Mouse (Mus musculus): ENCODE results near the gene Ubn2. TPM values are rescaled to one million over a fixed set of nuclear protein-coding genes. Genes with fewer than 3 reads are reported as not detected.
A peak's percentile ranks its signal among the peaks of the same experiment; 100 is the strongest.
"Not testable (repeated sequence)": the region's sequence is repeated elsewhere in the genome, so short reads cannot be mapped to it uniquely, and the experiment has no call there.

The Ubn2 gene
- polyA plus RNA-seq, 1 experiment = 2.3 TPM

DNA sequence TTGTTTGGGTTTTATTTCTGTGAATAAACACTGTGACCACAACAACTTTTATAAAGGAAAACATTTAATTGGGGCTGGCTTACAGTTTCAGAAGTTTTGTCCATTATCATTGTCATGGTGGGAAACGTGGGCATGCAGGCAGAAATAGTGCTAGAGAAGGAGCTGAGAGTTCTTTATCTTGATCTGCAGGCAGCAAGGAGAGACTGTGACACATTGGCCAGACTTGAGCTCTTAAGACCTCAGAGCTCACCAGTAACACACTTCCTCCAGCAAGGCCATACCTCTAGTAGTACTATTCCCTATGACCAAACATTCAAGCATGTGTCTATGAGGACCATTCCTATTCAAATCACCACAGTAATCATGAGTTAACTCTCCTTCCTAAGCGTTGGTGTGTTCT lies 14.5 kb downstream of the Ubn2 start:
- TF ChIP-seq CEBPB (IDR thresholded peaks at IDR 0.05; ENCODE audit: insufficient read depth, poor library complexity, severe bottlenecking) = no peak
- no peak for TF ChIP-seq POLR2AphosphoS2 (IDR thresholded peaks at IDR 0.05; ENCODE audit: insufficient read length, low read depth)
- no peak for TF ChIP-seq POLR2A (IDR thresholded peaks at IDR 0.05; ENCODE audit: insufficient read length, low read depth)
- no peak for TF ChIP-seq TCF3 (IDR thresholded peaks at IDR 0.05; ENCODE audit: insufficient read length, low read depth)
- TF ChIP-seq USF1 (IDR thresholded peaks at IDR 0.05; ENCODE audit: low read depth) = no peak
- TF ChIP-seq SRF (IDR thresholded peaks at IDR 0.05; ENCODE audit: control insufficient read depth, insufficient read length, low read depth) = no peak
- TF ChIP-seq REST (IDR thresholded peaks at IDR 0.05; ENCODE audit: insufficient read depth, insufficient read length) = no peak
- no peak for TF ChIP-seq E2F4 (IDR thresholded peaks at IDR 0.05; ENCODE audit: insufficient read depth)
- TF ChIP-seq MYOG (IDR thresholded peaks at IDR 0.05; ENCODE audit: control insufficient read depth in 1 of 3, insufficient read depth in 1 of 3, insufficient read length in 2 of 3, low read depth in 2 of 3) = no peak
- no peak for TF ChIP-seq MAX (IDR thresholded peaks at IDR 0.05; ENCODE audit: low read depth)
- TF ChIP-seq MYOD1 (IDR thresholded peaks at IDR 0.05; ENCODE audit: control insufficient read depth in 1 of 3, insufficient read length in 2 of 3, low read depth in 2 of 3) = no peak
- TF ChIP-seq TCF12 (IDR thresholded peaks at IDR 0.05; ENCODE audit: insufficient read depth, poor library complexity, severe bottlenecking) = no peak
- H3K27me3 ChIP-seq (ENCODE audit: control insufficient read depth, insufficient read depth, insufficient read length) = no peaks in the 10 kb centered on the region
- H3K4me2 ChIP-seq (ENCODE audit: low read depth) = no peak overlapping the region
- H3K4me3 ChIP-seq = no peak overlapping the region
- H3K36me3 ChIP-seq (ENCODE audit: control insufficient read depth, insufficient read depth) = peaks cover 33% of the 10 kb centered on the region
- no peak overlapping the region for H3ac ChIP-seq (ENCODE audit: control insufficient read depth, insufficient read length)
- H3K79me2 ChIP-seq (ENCODE audit: control insufficient read depth, insufficient read depth) = no peaks in the 10 kb centered on the region

DNA sequence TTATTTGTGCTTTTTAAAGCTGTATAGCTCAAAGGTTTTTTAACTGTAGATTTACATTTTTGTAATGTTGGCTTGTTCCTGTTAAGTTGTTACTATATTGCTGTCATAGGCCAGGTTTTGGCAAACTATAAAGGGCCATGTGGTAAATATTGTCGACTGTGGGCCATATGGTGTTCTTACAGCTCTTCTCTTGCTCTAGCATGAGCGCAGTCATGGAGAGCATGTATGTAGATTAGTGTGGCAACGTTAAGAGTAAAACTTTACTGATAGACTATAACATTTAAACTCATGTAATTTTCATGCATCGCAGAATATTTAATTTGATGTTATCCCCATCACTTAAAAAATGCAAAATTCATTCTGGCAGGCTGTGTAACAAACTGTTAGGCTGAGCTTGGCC lies 19.3 kb downstream of the Ubn2 start:
- H3K36me3 ChIP-seq (ENCODE audit: control insufficient read depth, insufficient read depth) = peaks cover 35% of the 10 kb centered on the region

GRCm38 (mm10) chr6:38456425-38456824 lies 22.7 kb downstream of the Ubn2 start:
- H3K27me3 ChIP-seq (ENCODE audit: control insufficient read depth, insufficient read depth, insufficient read length); H3ac ChIP-seq (ENCODE audit: control insufficient read depth, insufficient read length); H3K4me3 ChIP-seq; H3K79me2 ChIP-seq (ENCODE audit: control insufficient read depth, insufficient read depth); H3K4me2 ChIP-seq (ENCODE audit: low read depth): not testable (repeated sequence)
- H3K36me3 ChIP-seq (ENCODE audit: control insufficient read depth, insufficient read depth) = peaks cover 31% of the 10 kb centered on the region
- TF ChIP-seq MYOG (IDR thresholded peaks at IDR 0.05; ENCODE audit: control insufficient read depth in 1 of 3, insufficient read depth in 1 of 3, insufficient read length in 2 of 3, low read depth in 2 of 3) = peak in 1 of 3 experiments; percentile 19
- peak; percentile 44; the same call in 1 of the 2 replicates for TF ChIP-seq CEBPB (IDR thresholded peaks at IDR 0.05; ENCODE audit: insufficient read depth, poor library complexity, severe bottlenecking)

More for the DNA sequence above, 19.3 kb downstream of the Ubn2 start:
- no peak overlapping the region for H3ac ChIP-seq (ENCODE audit: control insufficient read depth, insufficient read length)
- no peak overlapping the region for H3K4me2 ChIP-seq (ENCODE audit: low read depth)
- no peak overlapping the region for H3K4me3 ChIP-seq
- TF ChIP-seq MYOD1 (IDR thresholded peaks at IDR 0.05; ENCODE audit: control insufficient read depth in 1 of 3, insufficient read length in 2 of 3, low read depth in 2 of 3) = no peak
- TF ChIP-seq REST (IDR thresholded peaks at IDR 0.05; ENCODE audit: insufficient read depth, insufficient read length) = no peak
- TF ChIP-seq MAX (IDR thresholded peaks at IDR 0.05; ENCODE audit: low read depth) = no peak
- no peak for TF ChIP-seq POLR2A (IDR thresholded peaks at IDR 0.05; ENCODE audit: insufficient read length, low read depth)
- TF ChIP-seq E2F4 (IDR thresholded peaks at IDR 0.05; ENCODE audit: insufficient read depth) = no peak
- no peak for TF ChIP-seq CEBPB (IDR thresholded peaks at IDR 0.05; ENCODE audit: insufficient read depth, poor library complexity, severe bottlenecking)
- TF ChIP-seq TCF3 (IDR thresholded peaks at IDR 0.05; ENCODE audit: insufficient read length, low read depth) = no peak
- TF ChIP-seq USF1 (IDR thresholded peaks at IDR 0.05; ENCODE audit: low read depth) = no peak
- TF ChIP-seq MYOG (IDR thresholded peaks at IDR 0.05; ENCODE audit: control insufficient read depth in 1 of 3, insufficient read depth in 1 of 3, insufficient read length in 2 of 3, low read depth in 2 of 3) = no peak
- no peak for TF ChIP-seq POLR2AphosphoS2 (IDR thresholded peaks at IDR 0.05; ENCODE audit: insufficient read length, low read depth)
- no peak for TF ChIP-seq SRF (IDR thresholded peaks at IDR 0.05; ENCODE audit: control insufficient read depth, insufficient read length, low read depth)
- no peaks in the 10 kb centered on the region for H3K79me2 ChIP-seq (ENCODE audit: control insufficient read depth, insufficient read depth)
- no peaks in the 10 kb centered on the region for H3K27me3 ChIP-seq (ENCODE audit: control insufficient read depth, insufficient read depth, insufficient read length)

DNA sequence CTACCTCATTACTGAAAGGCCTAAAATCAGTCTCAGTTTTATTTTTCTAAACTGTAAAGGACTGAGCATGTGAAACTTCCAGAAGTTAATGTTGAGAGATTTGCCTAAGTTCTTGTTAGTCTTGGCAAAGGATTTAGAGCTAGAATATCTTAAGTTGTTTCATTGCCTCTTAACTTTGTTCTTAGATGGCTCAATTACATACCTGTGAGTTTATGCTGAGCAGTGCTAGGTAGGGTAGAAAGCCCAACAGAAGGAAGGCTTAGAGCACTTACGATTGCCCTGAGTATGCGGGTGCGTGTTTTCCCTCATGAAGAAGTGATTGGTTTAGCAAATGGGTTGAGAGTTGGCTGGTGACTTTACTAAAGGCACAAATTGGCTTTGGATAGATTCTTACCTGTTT lies 24.3 kb downstream of the Ubn2 start:
- Histone ChIP-seq H3K4me3 (no peak overlapping the region), H3K79me2 (ENCODE audit: control insufficient read depth, insufficient read depth) (no peaks in the 10 kb centered on the region), H3ac (ENCODE audit: control insufficient read depth, insufficient read length) (no peak overlapping the region), H3K27me3 (ENCODE audit: control insufficient read depth, insufficient read depth, insufficient read length) (no peaks in the 10 kb centered on the region), H3K36me3 (ENCODE audit: control insufficient read depth, insufficient read depth) (peaks cover 39% of the 10 kb centered on the region), H3K4me2 (ENCODE audit: low read depth) (no peak overlapping the region)
- TF ChIP-seq POLR2AphosphoS2 (IDR thresholded peaks at IDR 0.05; ENCODE audit: insufficient read length, low read depth) (no peak), USF1 (IDR thresholded peaks at IDR 0.05; ENCODE audit: low read depth) (no peak), MYOG (IDR thresholded peaks at IDR 0.05; ENCODE audit: control insufficient read depth in 1 of 3, insufficient read depth in 1 of 3, insufficient read length in 2 of 3, low read depth in 2 of 3) (no peak)

DNA sequence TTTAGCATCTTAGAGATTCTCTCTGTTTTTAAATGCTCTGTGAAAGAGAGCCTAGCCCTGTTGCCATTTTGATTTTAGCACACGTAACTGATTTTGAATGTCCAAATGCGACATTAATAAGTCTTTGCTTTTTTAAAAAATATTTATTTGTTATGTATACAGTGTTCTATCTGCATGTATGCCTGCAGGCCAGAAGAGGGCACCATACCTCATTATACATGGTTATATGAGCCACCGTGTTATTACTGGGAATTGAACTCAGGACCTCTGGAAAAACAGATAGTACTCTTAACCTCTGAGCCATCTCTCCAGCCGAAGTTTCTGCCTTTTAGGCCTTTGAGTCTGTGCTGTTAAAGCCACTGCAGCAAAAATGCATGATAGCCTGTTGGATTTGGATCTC lies 35.8 kb downstream of the Ubn2 start:
- no peaks in the 10 kb centered on the region for H3K27me3 ChIP-seq (ENCODE audit: control insufficient read depth, insufficient read depth, insufficient read length)
- H3K4me2 ChIP-seq (ENCODE audit: low read depth) = no peak overlapping the region
- H3K4me3 ChIP-seq = no peak overlapping the region
- H3ac ChIP-seq (ENCODE audit: control insufficient read depth, insufficient read length) = no peak overlapping the region
- TF ChIP-seq POLR2A (IDR thresholded peaks at IDR 0.05; ENCODE audit: insufficient read length, low read depth) = no peak
- TF ChIP-seq USF1 (IDR thresholded peaks at IDR 0.05; ENCODE audit: low read depth) = no peak
- no peak for TF ChIP-seq TCF12 (IDR thresholded peaks at IDR 0.05; ENCODE audit: insufficient read depth, poor library complexity, severe bottlenecking)
- TF ChIP-seq MAX (IDR thresholded peaks at IDR 0.05; ENCODE audit: low read depth) = no peak
- no peak for TF ChIP-seq REST (IDR thresholded peaks at IDR 0.05; ENCODE audit: insufficient read depth, insufficient read length)
- no peak for TF ChIP-seq E2F4 (IDR thresholded peaks at IDR 0.05; ENCODE audit: insufficient read depth)
- TF ChIP-seq SRF (IDR thresholded peaks at IDR 0.05; ENCODE audit: control insufficient read depth, insufficient read length, low read depth) = no peak
- TF ChIP-seq CEBPB (IDR thresholded peaks at IDR 0.05; ENCODE audit: insufficient read depth, poor library complexity, severe bottlenecking) = no peak
- TF ChIP-seq MYOD1 (IDR thresholded peaks at IDR 0.05; ENCODE audit: control insufficient read depth in 1 of 3, insufficient read length in 2 of 3, low read depth in 2 of 3) = no peak
- TF ChIP-seq POLR2AphosphoS2 (IDR thresholded peaks at IDR 0.05; ENCODE audit: insufficient read length, low read depth) = no peak
- TF ChIP-seq MYOG (IDR thresholded peaks at IDR 0.05; ENCODE audit: control insufficient read depth in 1 of 3, insufficient read depth in 1 of 3, insufficient read length in 2 of 3, low read depth in 2 of 3) = no peak
- no peak for TF ChIP-seq TCF3 (IDR thresholded peaks at IDR 0.05; ENCODE audit: insufficient read length, low read depth)
- H3K36me3 ChIP-seq (ENCODE audit: control insufficient read depth, insufficient read depth) = peaks cover 2% of the 10 kb centered on the region
- peaks cover 3% of the 10 kb centered on the region for H3K79me2 ChIP-seq (ENCODE audit: control insufficient read depth, insufficient read depth)
